Mouse (Mus musculus): Measurements from ENCODE around the gene Myf6. TPM values are rescaled to one million over a fixed set of nuclear protein-coding genes. Genes with fewer than 3 reads are reported as not detected.

Myf6 gene
- polyA plus RNA-seq, 1 experiment, result not detected

DNA sequence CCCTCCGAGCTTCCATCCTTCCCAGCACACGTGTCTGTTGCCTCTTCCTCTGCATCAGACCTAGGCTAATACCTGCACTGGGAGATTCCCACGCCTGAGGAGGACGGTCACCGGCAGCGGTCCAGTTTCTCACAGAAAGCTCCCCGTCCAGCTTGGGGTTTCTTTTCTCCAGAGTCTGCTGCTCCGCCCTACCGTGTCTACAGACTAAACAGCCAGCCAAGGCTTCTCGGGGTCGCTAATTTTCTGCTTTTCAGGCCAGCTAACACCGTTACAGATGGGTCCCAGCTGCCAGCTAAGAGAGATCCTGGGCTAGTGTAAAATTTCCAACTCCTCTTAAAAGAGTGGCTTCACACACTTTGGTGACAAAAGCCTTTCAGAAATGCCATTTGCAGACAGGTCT is 7.8 kb downstream of the Myf6 start:
- Histone ChIP-seq H3K27me3 (ENCODE audit: control insufficient read depth, insufficient read depth, low read length) (no peaks in the 10 kb centered on the region), H3K27ac (ENCODE audit: insufficient read depth, low read depth, low read length) (no peak overlapping the region), H3K4me3 (ENCODE audit: low read depth, low read length) (no peak overlapping the region), H3K4me1 (ENCODE audit: control insufficient read depth, insufficient read depth, insufficient read length, low read length) (no peaks in the 10 kb centered on the region), H3K36me3 (ENCODE audit: control insufficient read depth, insufficient read depth, low read length) (no peaks in the 10 kb centered on the region)
- WGBS, result 78% methylated on average over 12 of the region's 12 CpGs
- no peak for TF ChIP-seq CTCF (IDR thresholded peaks at IDR 0.05; ENCODE audit: extremely low read depth, insufficient read length, insufficient replicate concordance, low read depth, low read length)
- TF ChIP-seq POLR2A (IDR thresholded peaks at IDR 0.05; ENCODE audit: low read depth, low read length), result no peak

DNA sequence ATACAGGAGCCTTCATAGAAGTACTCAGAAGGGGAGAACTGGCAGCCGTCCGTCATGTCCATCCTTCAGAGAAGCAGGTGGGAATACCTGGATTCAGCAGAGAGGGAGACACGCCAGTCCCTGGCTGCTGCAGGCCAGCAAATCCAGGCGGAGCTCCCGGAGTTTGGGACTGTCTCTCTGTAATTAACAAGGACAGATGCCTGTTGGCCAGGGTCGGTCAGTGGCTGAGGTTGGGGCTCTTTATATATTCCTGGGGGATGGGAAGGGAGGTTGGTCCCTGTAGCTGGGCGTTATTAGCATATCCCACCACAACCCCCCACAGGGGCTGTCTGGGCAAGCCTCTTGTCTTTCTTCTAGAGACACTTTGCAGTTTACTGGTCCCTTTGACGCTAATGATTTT is 8.7 kb downstream of the Myf6 start, which contains the start of gene Myf5:
Gene Myf5 (minus strand): TSS at position 265 of the 400 bp plus-strand sequence.
- no peaks in the 10 kb centered on the region for H3K36me3 ChIP-seq (ENCODE audit: control insufficient read depth, insufficient read depth, low read length)
- no peak within 1 kb of the TSS for H3K4me3 ChIP-seq (ENCODE audit: low read depth, low read length)
- WGBS, result 78% methylated on average over 8 of the region's 8 CpGs
- H3K4me1 ChIP-seq (ENCODE audit: control insufficient read depth, insufficient read depth, insufficient read length, low read length), result no peaks in the 10 kb centered on the region
- H3K27ac ChIP-seq (ENCODE audit: insufficient read depth, low read depth, low read length), result no peak within 1 kb of the TSS
- TF ChIP-seq POLR2A (IDR thresholded peaks at IDR 0.05; ENCODE audit: low read depth, low read length) (no peak), CTCF (IDR thresholded peaks at IDR 0.05; ENCODE audit: extremely low read depth, insufficient read length, insufficient replicate concordance, low read depth, low read length) (no peak)
- H3K27me3 ChIP-seq (ENCODE audit: control insufficient read depth, insufficient read depth, low read length), result no peaks in the 10 kb centered on the region

DNA sequence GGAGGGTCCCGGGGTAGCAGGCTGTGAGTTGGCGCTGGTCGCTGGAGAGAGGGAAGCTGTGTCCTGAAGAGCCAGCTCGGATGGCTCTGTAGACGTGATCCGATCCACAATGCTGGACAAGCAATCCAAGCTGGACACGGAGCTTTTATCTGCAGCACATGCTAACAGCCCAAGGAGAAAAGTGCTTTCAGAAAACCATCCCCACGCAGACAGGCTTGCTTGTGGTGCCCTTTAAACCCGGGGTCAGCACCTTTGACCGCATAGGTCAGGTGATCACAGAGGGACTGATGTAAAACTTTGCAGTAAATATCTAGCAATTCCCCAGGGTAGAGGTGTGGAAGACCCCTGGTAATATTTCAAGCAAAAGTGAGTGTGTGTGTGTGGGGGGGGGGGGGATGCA is 10.5 kb downstream of the Myf6 start:
- no peak overlapping the region for H3K27ac ChIP-seq (ENCODE audit: insufficient read depth, low read depth, low read length)
- WGBS, result 69% methylated on average over 10 of the region's 10 CpGs
- no peaks in the 10 kb centered on the region for H3K4me1 ChIP-seq (ENCODE audit: control insufficient read depth, insufficient read depth, insufficient read length, low read length)
- H3K36me3 ChIP-seq (ENCODE audit: control insufficient read depth, insufficient read depth, low read length), result no peaks in the 10 kb centered on the region
- no peak for TF ChIP-seq CTCF (IDR thresholded peaks at IDR 0.05; ENCODE audit: extremely low read depth, insufficient read length, insufficient replicate concordance, low read depth, low read length)
- no peak for TF ChIP-seq POLR2A (IDR thresholded peaks at IDR 0.05; ENCODE audit: low read depth, low read length)
- H3K27me3 ChIP-seq (ENCODE audit: control insufficient read depth, insufficient read depth, low read length), result no peaks in the 10 kb centered on the region
- no peak overlapping the region for H3K4me3 ChIP-seq (ENCODE audit: low read depth, low read length)

DNA sequence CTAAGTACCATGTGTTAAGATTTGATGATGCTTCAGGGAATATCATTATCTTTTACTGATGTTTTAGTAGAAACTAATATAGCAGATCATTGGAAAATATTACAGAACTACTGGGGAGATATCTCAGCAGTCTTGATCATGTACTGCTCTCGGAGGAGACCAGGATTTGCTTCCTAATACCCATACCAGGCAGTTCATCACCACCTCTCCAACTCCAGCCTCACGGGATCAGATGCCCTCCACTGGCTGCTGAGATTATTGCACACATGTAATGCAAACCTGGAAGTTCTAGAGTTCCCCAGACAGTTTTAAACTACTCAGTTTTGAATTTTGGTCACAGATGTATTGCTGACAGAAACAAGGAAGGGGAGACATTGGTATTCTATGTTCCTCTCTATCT is 21.0 kb downstream of the Myf6 start:
- no peak overlapping the region for H3K27ac ChIP-seq (ENCODE audit: insufficient read depth, low read depth, low read length)
- H3K27me3 ChIP-seq (ENCODE audit: control insufficient read depth, insufficient read depth, low read length), result no peaks in the 10 kb centered on the region
- H3K36me3 ChIP-seq (ENCODE audit: control insufficient read depth, insufficient read depth, low read length), result no peaks in the 10 kb centered on the region
- H3K4me1 ChIP-seq (ENCODE audit: control insufficient read depth, insufficient read depth, insufficient read length, low read length), result no peaks in the 10 kb centered on the region
- TF ChIP-seq POLR2A (IDR thresholded peaks at IDR 0.05; ENCODE audit: low read depth, low read length) (no peak), CTCF (IDR thresholded peaks at IDR 0.05; ENCODE audit: extremely low read depth, insufficient read length, insufficient replicate concordance, low read depth, low read length) (no peak)
- WGBS, result 47% methylated on average over 2 of the region's 2 CpGs
- H3K4me3 ChIP-seq (ENCODE audit: low read depth, low read length), result no peak overlapping the region

DNA sequence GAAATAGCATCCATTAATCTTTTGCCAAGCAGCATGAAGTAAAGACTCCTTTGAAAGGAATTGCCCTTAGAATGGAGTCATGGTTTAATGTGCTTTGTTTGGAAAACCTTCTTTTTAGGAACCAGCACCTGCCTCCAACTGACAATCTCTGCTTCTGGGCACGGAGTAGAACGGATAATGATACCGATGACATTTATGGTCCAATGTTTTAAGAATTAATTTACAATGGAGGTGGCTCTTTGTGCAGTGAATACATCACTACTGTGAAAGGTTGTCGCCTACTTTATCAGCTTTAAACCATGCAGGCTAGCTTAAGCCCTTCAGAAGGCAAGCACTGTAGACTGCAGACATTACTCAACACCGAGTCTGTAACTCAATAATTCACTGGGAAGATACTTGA is 22.8 kb downstream of the Myf6 start:
- TF ChIP-seq CTCF (IDR thresholded peaks at IDR 0.05; ENCODE audit: extremely low read depth, insufficient read length, insufficient replicate concordance, low read depth, low read length), result no peak
- no peak for TF ChIP-seq POLR2A (IDR thresholded peaks at IDR 0.05; ENCODE audit: low read depth, low read length)
- Histone ChIP-seq H3K27ac (ENCODE audit: insufficient read depth, low read depth, low read length) (no peak overlapping the region), H3K36me3 (ENCODE audit: control insufficient read depth, insufficient read depth, low read length) (no peaks in the 10 kb centered on the region), H3K27me3 (ENCODE audit: control insufficient read depth, insufficient read depth, low read length) (no peaks in the 10 kb centered on the region), H3K4me3 (ENCODE audit: low read depth, low read length) (no peak overlapping the region), H3K4me1 (ENCODE audit: control insufficient read depth, insufficient read depth, insufficient read length, low read length) (no peaks in the 10 kb centered on the region)
- WGBS, result 78% methylated on average over 5 of the region's 5 CpGs

DNA sequence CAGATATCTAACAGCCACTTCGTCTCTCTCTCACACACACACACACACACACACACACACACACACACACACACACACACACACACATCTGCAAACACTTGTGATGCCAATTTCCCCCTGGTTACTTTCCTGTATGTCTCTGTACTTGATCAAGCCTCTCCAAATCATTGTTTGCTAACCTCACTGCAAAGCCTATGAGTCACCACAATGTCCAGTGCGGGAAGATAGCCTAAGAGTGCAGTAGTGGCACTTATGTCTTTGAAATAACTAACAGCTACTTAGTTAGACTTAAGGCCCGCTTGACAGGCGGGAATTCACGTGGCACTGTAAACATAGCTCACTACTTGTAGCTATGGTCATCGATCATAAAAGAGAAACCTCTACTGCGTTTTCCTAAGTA is 26.7 kb downstream of the Myf6 start:
- 69% methylated on average over 7 of the region's 7 CpGs for WGBS
- Histone ChIP-seq H3K4me3 (ENCODE audit: low read depth, low read length) (no peak overlapping the region), H3K27me3 (ENCODE audit: control insufficient read depth, insufficient read depth, low read length) (no peaks in the 10 kb centered on the region), H3K27ac (ENCODE audit: insufficient read depth, low read depth, low read length) (no peak overlapping the region), H3K4me1 (ENCODE audit: control insufficient read depth, insufficient read depth, insufficient read length, low read length) (no peaks in the 10 kb centered on the region), H3K36me3 (ENCODE audit: control insufficient read depth, insufficient read depth, low read length) (no peaks in the 10 kb centered on the region)
- TF ChIP-seq POLR2A (IDR thresholded peaks at IDR 0.05; ENCODE audit: low read depth, low read length) (no peak), CTCF (IDR thresholded peaks at IDR 0.05; ENCODE audit: extremely low read depth, insufficient read length, insufficient replicate concordance, low read depth, low read length) (no peak)

DNA sequence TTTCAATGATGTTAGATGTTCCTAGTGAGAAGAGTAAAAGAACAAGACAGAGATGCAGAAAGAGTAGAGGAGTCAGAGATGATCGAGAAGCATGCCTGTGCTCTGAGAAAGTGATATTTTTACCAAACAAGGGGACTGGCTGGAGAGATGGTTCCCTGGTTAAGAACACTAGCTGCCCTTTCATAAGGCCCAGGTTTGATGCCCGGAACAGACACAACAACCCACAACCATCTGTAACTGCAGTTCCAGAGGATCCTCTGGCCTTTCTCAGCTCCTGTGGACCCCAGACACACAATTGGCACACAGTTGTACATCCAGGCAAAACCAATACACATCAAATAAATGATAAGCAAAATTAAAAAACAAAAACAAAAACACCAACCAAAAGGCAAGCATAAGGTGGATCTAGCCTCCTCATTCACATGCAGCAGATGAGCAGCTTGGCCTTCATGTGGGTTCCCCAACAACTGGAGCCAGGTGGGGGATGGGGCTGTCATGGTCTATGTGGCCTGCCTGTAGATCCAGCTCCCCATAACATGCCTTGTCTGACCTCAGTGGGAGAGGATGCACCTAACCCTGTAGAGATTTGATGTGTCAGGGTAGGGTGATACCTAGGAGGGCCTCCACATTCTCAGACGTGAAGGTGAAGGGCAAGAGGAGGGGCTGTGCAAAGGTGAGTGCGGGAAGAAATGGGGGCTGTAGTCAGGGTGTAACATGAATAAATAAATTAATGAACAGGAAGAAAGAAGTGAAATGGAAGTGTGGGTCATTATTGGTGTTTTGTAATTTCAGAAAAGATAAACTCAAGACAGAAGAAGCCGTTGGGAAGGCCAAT is 44.8 kb downstream of the Myf6 start:
- 73% methylated on average over 5 of the region's 5 CpGs for WGBS
- H3K27me3 ChIP-seq (ENCODE audit: control insufficient read depth, insufficient read depth, low read length), result no peaks in the 10 kb centered on the region
- no peaks in the 10 kb centered on the region for H3K4me1 ChIP-seq (ENCODE audit: control insufficient read depth, insufficient read depth, insufficient read length, low read length)
- H3K36me3 ChIP-seq (ENCODE audit: control insufficient read depth, insufficient read depth, low read length), result no peaks in the 10 kb centered on the region
- TF ChIP-seq CTCF (IDR thresholded peaks at IDR 0.05; ENCODE audit: extremely low read depth, insufficient read length, insufficient replicate concordance, low read depth, low read length), result no peak
- TF ChIP-seq POLR2A (IDR thresholded peaks at IDR 0.05; ENCODE audit: low read depth, low read length), result no peak
- no peak overlapping the region for H3K4me3 ChIP-seq (ENCODE audit: low read depth, low read length)
- no peak overlapping the region for H3K27ac ChIP-seq (ENCODE audit: insufficient read depth, low read depth, low read length)

Other genes with a start within 250 kb of the Myf6 start
- 0.20 TPM in 1 of 2 replicates, not detected in the other for gene Lin7a, start 223.1 kb downstream of the Myf6 start, polyA plus RNA-seq (2012; rRNA removed)
- not detected in 2 replicates for gene Myf5, start 8.6 kb downstream of the Myf6 start, polyA plus RNA-seq (2012; rRNA removed)
- not detected in 2 replicates for gene Ptprq, start 225.3 kb upstream of the Myf6 start, polyA plus RNA-seq (2012; rRNA removed)

Measured in small intestine, adult 2 months (tissue).